Mouse (Mus musculus) G1E (cell line): ENCODE measurements around the gene Dclre1b. TPM values are rescaled to one million over a fixed set of nuclear protein-coding genes. Genes with fewer than 3 reads are reported as not detected.
"Not testable (repeated sequence)": the region's sequence is repeated elsewhere in the genome, so short reads cannot be mapped to it uniquely, and the experiment has no call there.

Experiments used
- ATAC-seq: 2 replicates; pipeline ENCODE4 v1.8.0; 2016; ENCODE audit warnings: mild to moderate bottlenecking; ENCODE audit not compliant: insufficient number of reproducible peaks, poor library complexity, low FRiP score, severe bottlenecking; ENCODE audit errors: extremely low read depth
- DNase-seq: peaks from one replicate; pipeline ENCODE4 v3.0.0; 2012; ENCODE audit warnings: low spot score
- H3K27me3 ChIP-seq: 2 replicates; pipeline ENCODE4 v1.6.1; 2012; ENCODE audit warnings: mild to moderate bottlenecking, low read length, inconsistent platforms; ENCODE audit not compliant: insufficient read depth
- H3K36me3 ChIP-seq: replicated peaks from 2 replicates; pipeline ENCODE3; 2012; ENCODE audit warnings: mild to moderate bottlenecking, inconsistent platforms
- H3K4me1 ChIP-seq: 2 replicates; pipeline ENCODE4 v1.6.1; 2012; ENCODE audit warnings: low read depth, low read length, inconsistent platforms, mixed read lengths; ENCODE audit not compliant: insufficient read depth
- H3K4me3 ChIP-seq: 2 replicates; pipeline ENCODE4 v1.5.1; 2012; ENCODE audit warnings: low read depth, mild to moderate bottlenecking, inconsistent platforms, low read length, moderate library complexity, mixed read lengths
- H3K9me3 ChIP-seq: replicated peaks from 2 replicates; pipeline ENCODE4 v1.6.1; 2012; ENCODE audit warnings: inconsistent platforms
- CTCF ChIP-seq: IDR thresholded peaks from 2 replicates; pipeline ENCODE4 v1.5.1; 2012; ENCODE audit warnings: low read depth, low read length, inconsistent platforms, mixed read lengths
- GATA1 ChIP-seq: IDR thresholded peaks from 2 replicates; pipeline ENCODE4 v1.6.1; 2012; ENCODE audit warnings: borderline replicate concordance, low read length, inconsistent platforms, mixed read lengths
- GATA2 ChIP-seq: IDR thresholded peaks from 2 replicates; pipeline ENCODE4 v1.6.1; 2012; ENCODE audit warnings: low read depth, low read length, inconsistent platforms, borderline replicate concordance
- POLR2AphosphoS5 ChIP-seq: IDR thresholded peaks from 2 replicates; pipeline ENCODE4 v1.6.1; 2012; ENCODE audit warnings: low read depth, low read length, inconsistent platforms; ENCODE audit not compliant: insufficient replicate concordance
- TAL1 ChIP-seq: conservative IDR thresholded peaks from 2 replicates; pipeline ENCODE4 v1.6.1; 2012; ENCODE audit warnings: low read depth, low read length, inconsistent platforms, mixed read lengths
- polyA plus RNA-seq: library from polyadenylated mRNA; stranded (reverse); fragments of >175 nt; gene quantifications from 2 replicates; pipeline ENCODE4 v1.2.3, GENCODE M21; 2012
- total RNA-seq, 2 experiments: library from RNA; stranded (forward) in 1 of 2; stranded (reverse) in 1 of 2; fragments of 200-1000 nt in 1 of 2; fragments of >200 nt in 1 of 2; fragmentation: Nextera tagmentation in 1 of 2; gene quantifications; 2 replicates each; pipeline ENCODE4 v1.2.3; 2014 to 2017

The Dclre1b gene
- total and polyA plus RNA-seq, 3 experiments: 5.7 to 21.8 (median 8.6) TPM

DNA sequence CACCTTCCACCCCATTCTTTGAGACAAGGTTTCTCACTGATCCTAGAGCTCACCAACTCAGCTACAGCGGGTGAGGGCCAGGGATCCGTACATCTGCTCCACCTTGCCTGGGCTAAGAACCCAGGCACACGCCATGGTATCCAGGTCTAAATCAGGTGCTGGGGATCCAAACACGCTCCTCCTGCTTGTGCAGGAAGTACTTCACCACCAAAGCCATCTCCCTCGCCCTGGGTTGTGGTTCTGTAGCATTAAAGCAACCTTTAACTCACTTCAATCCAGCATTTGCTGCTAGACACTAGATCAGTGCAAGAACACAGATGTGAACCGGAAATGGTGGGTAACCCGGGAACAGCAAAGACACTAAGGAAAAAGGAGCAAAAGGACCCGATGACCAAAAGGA is 42.6 kb upstream of the Dclre1b start:
- ATAC-seq (no peak), DNase-seq (no peak)
- Histone ChIP-seq H3K9me3 (no peaks in the 10 kb centered on the region), H3K36me3 (no peaks in the 10 kb centered on the region), H3K27me3 (peaks cover 7% of the 10 kb centered on the region), H3K4me3 (no peak overlapping the region), H3K4me1 (peaks cover 18% of the 10 kb centered on the region)
- TF ChIP-seq GATA2: no peak
- TF ChIP-seq TAL1: no peak
- TF ChIP-seq GATA1: no peak
- TF ChIP-seq POLR2AphosphoS5: no peak
- no peak for TF ChIP-seq CTCF

DNA sequence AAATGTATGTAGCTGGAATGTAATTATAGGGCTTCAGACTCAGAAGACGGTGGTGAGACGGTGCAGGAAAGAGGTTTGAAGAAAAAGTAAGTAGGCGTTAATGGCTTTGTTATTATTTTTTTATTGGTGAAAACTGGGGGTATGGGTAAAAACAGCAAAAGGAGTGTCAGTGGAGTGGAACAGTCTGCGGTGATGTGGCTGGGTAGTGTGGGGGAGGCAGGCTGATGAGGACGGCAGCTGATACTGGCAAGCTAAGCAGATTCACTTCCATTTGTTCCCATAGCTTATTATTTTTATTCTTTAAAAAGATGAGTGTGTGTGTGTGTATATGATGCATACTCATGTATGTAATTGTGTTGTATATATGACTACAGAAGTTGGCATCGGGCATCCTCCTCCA is 42.2 kb upstream of the Dclre1b start:
- ATAC-seq: no peak
- no peak for TF ChIP-seq GATA2
- Histone ChIP-seq H3K4me3 (no peak overlapping the region), H3K4me1 (peaks cover 20% of the 10 kb centered on the region), H3K9me3 (no peaks in the 10 kb centered on the region), H3K27me3 (peaks cover 7% of the 10 kb centered on the region), H3K36me3 (no peaks in the 10 kb centered on the region)
- no peak for DNase-seq

DNA sequence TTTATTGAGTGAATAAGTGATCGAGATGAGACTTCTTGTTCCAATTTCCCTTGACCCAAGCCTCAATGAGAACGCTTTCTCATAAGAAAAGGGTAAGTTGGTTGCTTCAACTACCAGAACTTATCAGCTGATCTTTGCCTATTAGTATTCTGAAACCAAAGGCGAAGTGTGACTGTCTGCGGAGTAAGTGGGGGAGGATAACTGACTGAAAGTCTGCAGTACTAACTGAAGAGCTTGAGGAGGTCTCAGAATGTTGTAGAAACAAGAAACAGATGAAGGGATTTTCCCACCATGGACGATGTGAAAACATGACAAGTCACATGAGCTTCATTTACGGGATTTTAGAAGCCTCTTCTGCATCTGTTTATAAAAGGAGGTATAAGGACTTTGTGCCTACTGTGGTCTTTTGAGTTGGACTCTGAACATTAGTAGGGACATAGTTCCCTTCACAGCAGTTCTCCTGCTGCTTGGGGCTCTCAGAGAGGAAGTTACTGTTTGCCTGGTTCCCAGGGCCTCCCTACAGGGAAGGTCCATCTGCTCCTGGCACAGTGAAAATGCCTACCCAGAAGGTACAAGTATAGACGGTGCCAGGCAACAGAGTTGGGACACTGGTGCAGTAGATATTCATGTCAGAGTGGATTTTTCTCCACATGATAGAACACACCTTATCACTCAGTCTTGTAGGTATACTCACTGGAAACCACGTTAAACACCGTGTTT is 41.6 kb upstream of the Dclre1b start:
- H3K4me3 ChIP-seq: no peak overlapping the region
- no peak for ATAC-seq

DNA sequence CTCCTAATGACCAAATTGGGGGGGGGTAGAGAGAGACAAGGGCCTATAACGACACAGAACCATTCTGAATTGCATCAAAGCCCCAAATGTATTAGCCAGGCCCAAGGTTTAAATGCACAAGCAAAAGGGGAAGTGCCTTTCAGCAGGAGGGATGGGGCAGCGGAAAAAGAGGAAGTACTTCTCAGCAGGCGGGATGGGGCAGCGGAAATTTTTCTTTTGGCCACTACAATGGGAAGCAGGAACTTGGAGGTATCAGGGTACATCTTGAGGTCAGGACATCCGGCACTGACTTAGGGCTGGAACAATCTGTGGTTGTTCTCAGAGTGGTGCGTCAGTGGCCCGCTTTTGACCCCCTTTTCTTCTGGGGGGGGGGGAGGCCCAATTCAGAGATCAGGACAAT is 31.7 kb upstream of the Dclre1b start:
- H3K36me3 ChIP-seq, H3K27me3 ChIP-seq, DNase-seq, H3K4me3 ChIP-seq, H3K4me1 ChIP-seq, ATAC-seq: not testable (repeated sequence)
- peaks cover 20% of the 10 kb centered on the region for H3K9me3 ChIP-seq

More for the DNA sequence above, 41.6 kb upstream of the Dclre1b start:
- no peaks in the 10 kb centered on the region for H3K36me3 ChIP-seq
- TF ChIP-seq POLR2AphosphoS5 (no peak), GATA2 (no peak), CTCF (no peak), GATA1 (no peak), TAL1 (no peak)
- no peak for DNase-seq
- H3K27me3 ChIP-seq: peaks cover 7% of the 10 kb centered on the region
- H3K4me1 ChIP-seq: peaks cover 18% of the 10 kb centered on the region
- H3K9me3 ChIP-seq: no peaks in the 10 kb centered on the region

DNA sequence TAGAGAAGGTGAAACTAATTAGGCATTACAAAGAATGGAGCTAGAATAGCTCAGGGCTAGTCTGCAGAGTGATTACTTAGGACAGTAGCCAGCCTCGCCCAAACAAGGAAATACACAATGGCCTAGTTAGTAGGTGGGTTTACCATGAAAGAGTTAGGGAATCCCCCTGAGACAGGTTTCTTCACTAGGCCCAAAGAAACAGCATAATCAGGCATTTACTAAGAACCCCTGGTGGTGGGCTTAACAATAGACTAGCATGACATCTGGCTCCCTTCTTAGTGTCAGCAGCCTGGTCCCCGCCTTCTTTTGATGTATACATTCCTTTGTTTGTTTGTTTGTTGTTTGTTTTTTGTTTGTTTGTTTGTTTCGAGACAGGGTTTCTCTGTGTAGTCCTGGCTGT is 31.0 kb upstream of the Dclre1b start:
- DNase-seq, ATAC-seq, H3K4me3 ChIP-seq, H3K4me1 ChIP-seq, H3K36me3 ChIP-seq, H3K27me3 ChIP-seq: not testable (repeated sequence)
- H3K9me3 ChIP-seq: peaks cover 20% of the 10 kb centered on the region

DNA sequence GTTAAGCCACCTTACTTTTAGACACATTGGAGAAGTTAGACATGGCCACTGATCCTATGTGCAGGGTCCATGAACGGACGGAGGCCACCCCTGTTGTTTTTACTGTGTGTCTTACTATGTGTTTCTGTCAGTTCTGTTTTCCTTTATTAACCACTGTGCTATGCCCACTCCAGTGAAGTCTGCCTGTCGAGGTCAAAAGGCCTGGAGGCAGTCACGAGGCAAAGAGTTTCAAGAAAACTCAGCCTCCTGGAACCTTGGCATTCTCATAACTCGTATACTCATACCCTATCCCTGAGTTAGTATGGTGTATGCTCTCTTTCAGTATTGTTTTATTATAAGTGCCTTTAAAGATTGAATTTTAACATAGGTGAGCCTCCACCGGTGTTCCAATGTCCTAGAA is 30.5 kb upstream of the Dclre1b start:
- DNase-seq (no peak), ATAC-seq (no peak)
- Histone ChIP-seq H3K36me3 (no peaks in the 10 kb centered on the region), H3K4me1 (no peaks in the 10 kb centered on the region), H3K27me3 (no peaks in the 10 kb centered on the region), H3K9me3 (peaks cover 20% of the 10 kb centered on the region), H3K4me3 (no peak overlapping the region)
- TF ChIP-seq TAL1: no peak
- TF ChIP-seq CTCF: no peak
- TF ChIP-seq GATA1: no peak

DNA sequence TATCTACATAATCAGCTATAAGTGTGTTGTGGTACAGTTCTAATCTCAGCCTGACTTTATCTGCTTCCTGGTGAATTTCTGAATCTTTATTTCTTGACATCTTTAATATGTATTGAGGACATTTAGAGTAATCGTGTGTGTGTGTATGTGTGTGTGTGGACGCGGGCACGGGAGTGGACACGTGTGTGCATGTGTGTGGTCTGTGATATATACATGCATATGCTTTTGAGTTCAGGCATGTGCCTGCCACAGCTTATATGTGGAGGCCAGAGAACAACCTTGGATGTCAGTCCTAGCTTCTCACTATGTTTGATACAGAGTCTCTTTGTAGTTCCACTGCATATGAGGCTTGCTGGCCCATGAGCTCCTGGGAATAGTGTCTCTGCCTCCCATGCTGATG is 27.2 kb upstream of the Dclre1b start:
- ATAC-seq (no peak), DNase-seq (no peak)
- Histone ChIP-seq H3K36me3 (no peaks in the 10 kb centered on the region), H3K4me3 (no peak overlapping the region), H3K4me1 (peaks cover 16% of the 10 kb centered on the region), H3K9me3 (peaks cover 18% of the 10 kb centered on the region), H3K27me3 (no peaks in the 10 kb centered on the region)
- TF ChIP-seq CTCF (no peak), TAL1 (no peak), GATA2 (no peak), GATA1 (no peak), POLR2AphosphoS5 (no peak)

DNA sequence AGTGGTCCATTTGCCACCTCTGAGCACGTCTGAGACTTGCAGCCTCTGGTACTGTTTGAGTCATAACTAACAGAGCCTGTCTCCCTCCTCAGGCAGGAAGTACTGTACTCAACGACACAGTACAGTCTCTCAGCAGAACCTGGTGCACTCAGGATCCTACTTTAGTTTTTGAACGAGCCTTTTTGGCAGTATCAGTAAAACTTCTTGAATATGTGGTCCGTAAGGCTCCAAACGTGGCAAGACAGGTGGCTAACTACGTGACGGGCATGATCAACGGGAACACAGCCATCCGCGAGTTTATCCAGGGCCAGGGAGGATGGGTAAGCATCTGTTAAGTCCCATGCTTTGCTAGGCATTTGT is 26.7 kb upstream of the Dclre1b start:
- no peak for TF ChIP-seq POLR2AphosphoS5
- TF ChIP-seq GATA2: no peak
- TF ChIP-seq CTCF: no peak
- TF ChIP-seq GATA1: no peak
- no peak for TF ChIP-seq TAL1
- Histone ChIP-seq H3K36me3 (no peaks in the 10 kb centered on the region), H3K9me3 (peaks cover 13% of the 10 kb centered on the region), H3K4me1 (peaks cover 20% of the 10 kb centered on the region), H3K4me3 (no peak overlapping the region), H3K27me3 (no peaks in the 10 kb centered on the region)
- DNase-seq (no peak), ATAC-seq (no peak)
